Mouse (Mus musculus) heart, adult 8-10 months (tissue): ENCODE results near the gene Il18rap. TPM values are rescaled to one million over a fixed set of nuclear protein-coding genes. Genes with fewer than 3 reads are reported as not detected.
"Not testable (repeated sequence)": the region's sequence is repeated elsewhere in the genome, so short reads cannot be mapped to it uniquely, and the experiment has no call there.

ENCODE experiments used
- DNase-seq: peaks from one replicate; pipeline ENCODE4 v3.0.0; 2022; ENCODE audit warnings: low spot score
- total RNA-seq, 4 experiments: library from RNA; stranded (reverse); gene quantifications; 2 replicates each; pipeline ENCODE4 v1.2.4; 2022

Il18rap gene
- total RNA-seq, 4 experiments from 2014 or later = 0.20 TPM; not detected in 3

DNA sequence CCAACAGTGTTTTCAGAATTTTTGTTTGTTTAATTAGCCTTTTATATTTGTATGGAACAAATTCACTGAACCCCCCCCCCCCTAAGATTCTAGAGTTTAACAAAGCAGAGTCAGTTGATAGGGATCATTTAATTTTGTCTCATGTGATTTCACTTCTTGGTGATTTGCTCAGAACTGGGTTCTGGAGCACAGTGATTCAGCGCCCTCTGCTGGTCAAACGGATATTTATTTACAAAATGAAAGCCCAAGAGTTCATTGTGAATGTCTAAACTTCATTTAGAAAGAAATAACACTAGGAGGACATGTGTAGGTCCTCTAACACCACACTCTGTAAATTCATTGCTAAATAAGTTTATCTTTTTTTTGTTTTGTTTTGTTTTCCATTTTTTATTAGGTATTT is 29.5 kb downstream of the Il18rap start:
- peak; percentile 58 for DNase-seq

DNA sequence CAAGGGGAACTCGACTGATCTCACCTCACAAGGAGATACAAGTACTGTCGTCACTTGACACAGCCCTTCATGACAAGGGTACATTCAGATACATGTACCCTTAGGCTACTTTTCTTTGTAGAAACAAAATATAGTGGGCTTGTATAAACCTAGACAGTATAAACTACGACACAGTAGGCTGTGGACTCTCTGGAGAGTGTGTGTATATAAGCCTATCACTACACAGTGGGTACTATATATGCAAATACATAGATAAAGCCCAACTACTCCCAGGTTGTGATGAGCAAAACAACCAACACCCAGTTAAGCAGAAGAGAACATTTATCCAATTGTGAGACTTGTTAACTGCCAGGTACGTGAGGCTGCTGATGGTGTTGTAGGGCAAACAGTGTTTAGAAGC is 31.5 kb downstream of the Il18rap start:
- no peak for DNase-seq

DNA sequence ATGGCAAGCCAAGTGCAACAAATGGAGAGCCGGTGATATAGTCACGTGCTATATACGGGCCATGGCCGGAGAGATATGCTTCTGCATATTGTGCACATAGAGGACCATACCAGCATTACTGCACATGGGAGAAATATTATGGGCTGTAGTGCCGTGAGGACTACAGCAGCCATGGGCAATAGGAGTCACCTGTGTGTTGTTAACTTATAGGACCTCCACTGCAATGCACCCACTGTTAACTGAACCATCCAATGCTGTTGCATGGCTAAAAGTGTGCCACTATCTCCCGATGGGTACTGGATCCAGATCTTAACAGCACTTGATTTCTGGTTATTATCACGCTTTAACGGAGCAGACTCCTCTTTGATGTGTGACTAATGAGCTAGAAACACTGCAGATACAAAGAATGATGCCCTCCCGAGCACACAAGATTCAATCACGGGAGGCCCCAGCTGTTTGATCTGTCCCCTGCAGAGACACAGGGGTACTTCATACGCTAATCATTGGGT is 32.0 kb downstream of the Il18rap start:
- DNase-seq = no peak

DNA sequence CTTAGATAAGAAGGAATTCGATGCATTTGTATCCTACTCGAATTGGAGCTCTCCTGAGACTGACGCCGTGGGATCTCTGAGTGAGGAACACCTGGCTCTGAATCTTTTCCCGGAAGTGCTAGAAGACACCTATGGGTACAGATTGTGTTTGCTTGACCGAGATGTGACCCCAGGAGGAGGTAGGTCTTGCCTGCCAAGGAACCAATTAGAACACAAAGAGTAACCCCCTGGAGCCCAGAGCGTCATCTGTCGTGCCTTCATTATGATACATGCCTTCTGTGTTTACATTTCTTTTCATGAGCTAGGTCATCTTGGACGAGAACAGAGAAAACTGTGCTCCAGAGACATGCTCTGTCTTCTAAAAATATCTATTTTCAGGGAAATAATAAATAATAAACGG is 32.6 kb downstream of the Il18rap start:
- no peak for DNase-seq

DNA sequence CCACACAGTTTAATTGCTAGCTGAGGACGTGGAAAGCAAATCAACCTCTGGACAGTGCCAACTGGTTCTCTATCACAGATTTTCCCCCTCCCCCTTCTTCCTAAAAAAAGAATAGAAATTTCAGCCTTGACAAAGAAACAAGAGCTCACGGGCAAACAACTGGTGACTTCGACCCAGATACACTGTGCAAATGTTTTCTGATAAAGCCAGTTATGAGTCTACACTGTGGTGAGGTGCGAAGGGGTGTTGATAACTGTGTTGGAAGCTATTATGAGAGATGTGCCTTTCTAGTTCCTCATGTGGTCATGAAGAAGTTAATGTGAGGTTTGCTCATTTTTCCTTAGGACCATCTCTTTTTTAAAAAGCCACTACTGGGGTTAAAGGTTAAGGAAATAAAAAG is 54.2 kb downstream of the Il18rap start:
- no peak for DNase-seq

GRCm38 (mm10) chr1:40579784-40580183 is 64.6 kb downstream of the Il18rap start, which contains the start of gene Slc9a4:
Gene Slc9a4, plus strand, starts transcription at chr1:40580081.
- peak; percentile 6 for DNase-seq

DNA sequence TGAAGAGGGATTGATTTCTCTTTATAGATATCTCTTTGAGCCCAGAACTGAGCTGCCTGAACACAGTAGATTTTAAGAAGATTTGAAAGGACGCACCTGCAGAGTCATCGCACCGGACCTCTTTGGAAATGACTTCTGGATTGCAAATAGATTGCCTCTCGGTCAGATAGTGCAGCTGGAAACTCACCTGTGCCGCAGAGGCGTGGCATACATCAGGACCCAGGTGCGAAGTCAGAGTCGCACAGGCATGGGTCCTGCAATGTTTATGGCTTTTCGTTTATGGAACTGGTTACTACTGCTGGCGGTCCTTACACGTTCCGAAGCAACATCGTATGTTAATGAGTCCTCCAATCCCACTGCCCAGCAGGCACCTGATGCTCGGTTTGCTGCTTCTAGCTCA is 65.1 kb downstream of the Il18rap start:
- DNase-seq = no peak

- DNase-seq = peak; percentile 15
Measured at GRCm38 (mm10) chr1:40586776-40587175, 71.6 kb downstream of the Il18rap start.

GRCm38 (mm10) chr1:40590931-40591330 is 75.8 kb downstream of the Il18rap start:
- DNase-seq = no peak

DNA sequence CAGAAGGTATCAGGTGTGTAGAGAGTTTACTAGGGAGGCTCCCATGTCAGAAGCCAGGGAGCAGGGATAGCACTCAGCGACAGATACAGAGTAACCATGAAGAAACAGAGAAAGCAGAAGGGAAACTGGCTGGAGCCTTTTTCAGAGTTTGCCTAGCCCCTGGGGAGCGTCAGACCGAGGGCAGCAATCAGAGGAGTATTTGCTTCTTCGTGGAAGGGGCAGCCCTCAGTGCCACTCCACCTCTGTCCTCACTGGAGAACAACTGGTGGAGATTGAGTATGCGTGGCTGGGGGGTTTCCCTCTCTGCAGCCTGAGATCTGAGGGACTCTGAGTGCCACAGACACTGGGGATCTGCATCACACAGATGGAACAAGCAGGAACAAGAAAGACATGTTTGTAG is 82.7 kb downstream of the Il18rap start:
- DNase-seq = no peak

DNA sequence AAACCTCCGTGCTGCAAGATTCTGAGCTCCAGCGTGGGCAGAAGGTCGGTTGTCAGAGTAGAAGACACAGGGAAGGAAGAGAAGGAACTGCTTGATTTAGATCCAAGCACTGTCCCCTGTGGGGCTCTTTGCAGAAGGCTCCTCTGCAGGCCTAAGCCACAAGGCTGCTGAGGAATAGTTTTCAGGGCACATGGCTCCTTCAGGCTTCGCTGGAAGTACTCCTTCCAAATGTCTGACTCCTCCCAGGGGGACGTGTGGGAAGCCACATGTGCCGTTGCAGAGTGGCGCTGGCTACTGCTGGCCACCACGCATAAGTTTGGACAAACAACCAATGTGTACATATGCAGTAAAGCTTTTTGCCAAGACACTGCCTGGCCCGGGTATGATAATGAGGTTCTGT is 84.5 kb downstream of the Il18rap start:
- not testable (repeated sequence) for DNase-seq

- peak; percentile 20 for DNase-seq
Measured at GRCm38 (mm10) chr1:40600394-40601327, 85.5 kb downstream of the Il18rap start.

Other genes with a start within 250 kb of the Il18rap start
- 1 to 10 TPM in 2 of 4 experiments, under 1 TPM in 2; 0.60 to 1.7 (median 1.2) TPM for gene Il1rl2, start 190.8 kb upstream of the Il18rap start, total RNA-seq
- 1 to 10 TPM in 1 of 4 experiments, under 1 TPM in 3; 0.37 to 1.6 (median 0.87) TPM for gene Il1rl1, start 85.8 kb upstream of the Il18rap start, total RNA-seq
- gene Il18r1, start 49.8 kb upstream of the Il18rap start, total RNA-seq = 1 to 10 TPM in 1 of 4 experiments, under 1 TPM in 3; 0.19 to 1.9 (median 0.39) TPM
- gene Slc9a4, start 64.7 kb downstream of the Il18rap start, total RNA-seq = under 1 TPM; 0.06 to 0.54 (median 0.17) TPM
- 1 to 10 TPM; 2.5 to 2.9 (median 2.6) TPM for gene Slc9a2, start 165.2 kb downstream of the Il18rap start, total RNA-seq